Mouse (Mus musculus) right cerebral cortex, postnatal 10 days (tissue): Measurements from ENCODE around the gene Syce3.
A peak's percentile ranks its signal among the peaks of the same experiment; 100 is the strongest.

Experiments
- DNase-seq, 2 experiments: peaks; one replicate each; pipeline ENCODE4 v3.0.0; 2021; ENCODE audit warnings: low spot score in 2 of 2

The Syce3 gene

GRCm38 (mm10) chr15:89373027-89373761 lies 37.1 kb downstream of the Syce3 start:
- DNase-seq, result peak; percentile 88 to 90

- no peak for DNase-seq
Observed at GRCm38 (mm10) chr15:89372536-89372935, 37.8 kb downstream of the Syce3 start.

DNA sequence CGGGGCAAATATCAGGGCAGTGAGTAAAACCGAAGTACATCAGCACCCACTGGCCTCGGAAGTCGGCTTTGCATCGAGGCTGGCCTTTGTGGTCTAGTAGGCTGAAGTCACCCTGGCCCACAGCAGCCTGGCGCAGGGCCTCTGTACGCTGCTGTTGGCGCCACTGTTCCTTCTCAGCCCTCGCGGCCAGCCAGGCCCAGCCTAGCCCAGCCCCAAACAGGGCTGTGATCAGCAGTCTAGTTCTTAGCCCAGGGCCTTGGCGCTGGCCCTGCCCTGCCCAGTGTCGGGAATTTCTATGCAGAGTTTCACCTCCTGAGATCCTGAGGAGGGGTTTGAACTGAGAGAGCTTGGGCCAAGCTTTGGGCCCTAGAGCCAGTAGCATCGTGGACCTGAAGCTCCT lies 38.2 kb downstream of the Syce3 start:
- DNase-seq, result no peak

DNA sequence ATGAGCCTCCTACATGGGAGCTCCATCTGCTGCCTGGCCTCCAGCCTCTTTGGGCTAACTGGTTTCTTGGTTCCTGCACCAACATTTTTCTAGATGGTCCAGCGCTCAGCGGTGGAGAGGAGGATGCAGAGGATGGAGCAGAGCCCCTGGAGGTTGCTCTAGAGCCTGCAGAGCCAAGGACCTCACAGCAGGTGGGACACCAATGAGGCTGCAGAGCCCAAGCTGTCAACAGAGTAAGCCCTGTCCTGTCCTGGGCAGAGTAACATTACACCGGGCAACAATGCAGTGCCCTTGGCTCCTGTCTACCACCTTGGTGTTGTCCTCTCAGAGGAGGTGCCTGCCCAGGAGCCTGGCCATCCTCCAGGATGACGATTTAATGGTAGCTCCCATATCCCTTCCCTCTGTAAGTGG lies 45.2 kb downstream of the Syce3 start:
- DNase-seq, result no peak

DNA sequence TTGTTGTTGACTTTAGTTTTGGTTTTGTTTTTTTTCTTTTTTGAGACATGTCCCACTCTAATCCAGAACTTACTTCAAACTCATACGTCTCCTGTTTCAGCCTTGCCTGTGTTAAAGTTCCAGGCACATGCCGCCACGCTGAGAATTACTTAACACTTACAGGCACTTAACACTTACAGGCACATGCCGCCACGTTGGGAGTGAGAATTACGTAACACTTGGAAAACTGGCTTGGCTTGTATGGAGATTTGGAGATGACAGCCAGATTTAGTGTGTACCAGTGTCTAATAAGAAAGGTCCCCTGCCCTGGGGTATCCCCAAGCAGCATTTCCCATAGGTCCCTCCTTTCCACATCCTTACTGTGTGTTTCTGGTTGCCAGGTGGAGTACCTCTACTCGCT lies 47.3 kb downstream of the Syce3 start:
- DNase-seq, result no peak

DNA sequence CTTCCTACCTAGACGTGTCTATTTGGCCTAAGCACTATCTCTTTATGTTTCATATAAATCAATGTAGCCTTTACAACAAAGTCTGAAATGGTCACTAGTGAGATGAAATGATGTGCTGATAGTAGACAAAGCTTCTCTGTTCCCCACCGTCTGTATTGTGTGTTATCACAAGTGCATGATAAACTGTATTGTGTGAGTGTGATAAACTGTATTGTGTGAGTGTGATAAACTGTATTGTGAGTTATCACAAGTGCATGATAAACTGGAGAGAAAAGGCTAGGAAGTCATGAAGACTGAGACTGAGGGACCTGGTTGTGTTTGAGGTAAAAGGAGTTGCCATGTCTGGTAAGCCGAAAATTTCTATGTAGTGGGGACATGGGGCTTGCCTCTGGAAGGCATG lies 51.5 kb downstream of the Syce3 start:
- no peak for DNase-seq

DNA sequence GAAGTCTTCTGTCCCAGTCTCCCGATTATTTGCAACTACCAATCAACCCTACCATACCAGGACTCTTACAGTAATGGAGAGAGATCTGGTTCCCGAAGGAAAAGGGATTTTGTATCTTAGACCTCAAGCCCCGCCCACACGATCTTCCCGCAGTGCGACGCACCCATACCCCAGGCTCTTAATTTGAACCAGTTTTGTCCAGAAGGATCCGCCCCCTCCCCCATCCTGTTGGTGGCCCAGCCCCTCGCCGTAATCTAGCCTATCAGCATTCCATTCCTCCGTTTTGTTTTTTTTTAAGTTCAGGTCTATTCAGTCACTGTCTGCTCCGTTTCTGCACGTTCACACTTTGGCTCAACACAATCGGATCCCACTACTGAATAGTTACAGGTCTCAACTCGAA lies 53.9 kb downstream of the Syce3 start:
- peak; percentile 91 to 93 for DNase-seq

GRCm38 (mm10) chr15:89355241-89356187 lies 54.8 kb downstream of the Syce3 start, which contains the start of the genes Lmf2 and Ncaph2:
Gene Lmf2 (minus strand): TSS chr15:89355659.
Gene Ncaph2 (plus strand): TSS chr15:89355719.
- peak; percentile 96 for DNase-seq

GRCm38 (mm10) chr15:89354455-89354854 lies 55.8 kb downstream of the Syce3 start:
- DNase-seq, result no peak

DNA sequence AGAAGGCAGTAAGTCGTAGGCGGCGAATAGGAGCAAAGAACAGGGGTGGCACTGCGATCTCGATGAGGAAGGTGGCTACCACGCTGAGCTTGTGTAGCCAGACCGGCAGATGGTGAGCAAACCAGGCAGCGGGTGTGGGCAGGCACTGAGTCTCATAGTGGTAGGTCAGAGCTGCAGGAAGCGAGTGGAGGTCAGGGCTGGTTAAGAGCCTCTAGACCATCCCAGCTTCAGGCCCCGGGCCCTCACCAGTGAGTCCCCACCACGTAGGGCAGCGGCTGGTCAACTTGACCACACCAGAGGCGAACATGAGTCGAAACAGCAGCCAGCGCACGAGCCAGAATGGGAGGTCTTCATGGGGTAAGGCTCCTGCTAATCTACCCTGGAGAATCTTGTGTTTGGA lies 56.5 kb downstream of the Syce3 start:
- peak in 1 of 2 experiments; percentile 36 for DNase-seq

GRCm38 (mm10) chr15:89352795-89353194 lies 57.5 kb downstream of the Syce3 start:
- no peak for DNase-seq

- no peak for DNase-seq
Observed at GRCm38 (mm10) chr15:89352054-89352453, 58.2 kb downstream of the Syce3 start.

DNA sequence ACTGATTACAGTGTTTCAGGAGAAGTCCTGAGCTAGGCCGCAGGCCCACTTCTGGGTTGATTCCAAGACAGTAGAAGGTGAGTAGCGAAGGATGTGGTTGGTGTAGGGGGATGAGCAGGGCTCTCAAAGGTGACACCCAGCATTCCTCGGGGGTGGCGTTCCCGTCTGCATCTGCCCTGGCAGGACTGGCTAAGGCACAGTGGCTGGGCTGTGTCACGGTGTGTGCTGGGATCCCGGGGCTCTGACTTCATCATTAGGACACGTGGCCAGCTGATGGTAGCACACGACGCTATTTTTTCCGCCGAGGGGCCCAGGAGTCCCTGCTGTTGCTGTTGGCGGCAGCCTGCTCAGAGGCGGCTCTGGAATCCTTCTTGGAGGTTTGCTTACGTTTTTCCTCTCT lies 59.0 kb downstream of the Syce3 start:
- DNase-seq, result no peak

DNA sequence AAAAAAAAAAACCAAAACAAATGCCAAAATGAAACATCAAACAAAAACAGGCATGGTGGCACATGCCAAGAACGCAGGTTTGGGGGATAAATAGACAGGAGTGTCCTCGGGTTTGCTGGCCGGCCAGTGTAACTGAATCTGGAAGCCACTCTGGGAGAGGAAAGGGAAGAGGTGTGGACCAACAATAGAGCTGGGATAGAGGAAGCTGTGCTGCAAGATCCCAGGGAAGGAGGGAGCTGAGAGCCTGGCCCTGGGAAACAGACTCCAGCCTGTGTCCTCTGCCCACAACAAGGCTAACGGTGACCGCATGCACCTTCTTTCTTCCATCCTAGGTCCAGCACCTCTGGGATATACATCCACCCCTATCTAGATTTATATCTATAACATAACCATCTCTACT lies 59.9 kb downstream of the Syce3 start:
- DNase-seq, result no peak

GRCm38 (mm10) chr15:89343325-89343724 lies 67.0 kb downstream of the Syce3 start:
- no peak for DNase-seq

DNA sequence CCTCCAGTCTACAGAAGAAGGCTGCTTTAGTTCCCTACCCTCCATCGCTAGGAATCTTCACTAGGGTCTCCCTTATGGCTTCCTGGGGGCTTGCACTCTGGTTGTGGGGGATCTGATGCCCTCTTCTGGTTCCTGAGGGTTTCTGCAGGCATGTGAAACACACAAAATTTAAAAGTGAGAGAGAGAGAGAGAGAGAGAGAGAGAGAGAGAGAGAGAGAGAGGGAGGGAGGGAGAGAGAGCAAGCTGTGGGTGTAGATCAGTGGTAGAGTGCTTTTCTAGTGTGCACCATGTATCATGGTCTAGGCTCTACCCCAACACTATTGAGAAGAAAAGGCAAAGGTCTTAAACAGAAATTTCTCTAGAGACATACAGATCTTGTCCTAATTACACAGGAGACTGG lies 68.6 kb downstream of the Syce3 start:
- DNase-seq, result no peak
